Mouse (Mus musculus) heart, adult 2 months (tissue): ENCODE measurements around the gene Ucp2.

Experiments
- CTCF ChIP-seq: fragments of 200-600 bp; IDR thresholded peaks from 2 replicates; pipeline ENCODE4 v1.8.1; 2022; ENCODE audit warnings: antibody characterized with exemption, mild to moderate bottlenecking, moderate library complexity
- EP300 ChIP-seq: fragments of 200-500 bp; IDR thresholded peaks from 2 replicates; pipeline ENCODE4 v1.6.1; 2011; ENCODE audit warnings: low read depth, low read length, control low read depth; ENCODE audit not compliant: insufficient read depth
- POLR2A ChIP-seq: fragments of 200-500 bp; IDR thresholded peaks from 2 replicates; pipeline ENCODE4 v1.6.1; 2011; ENCODE audit warnings: mild to moderate bottlenecking, low read depth, low read length, control low read depth; ENCODE audit not compliant: insufficient read depth

DNA sequence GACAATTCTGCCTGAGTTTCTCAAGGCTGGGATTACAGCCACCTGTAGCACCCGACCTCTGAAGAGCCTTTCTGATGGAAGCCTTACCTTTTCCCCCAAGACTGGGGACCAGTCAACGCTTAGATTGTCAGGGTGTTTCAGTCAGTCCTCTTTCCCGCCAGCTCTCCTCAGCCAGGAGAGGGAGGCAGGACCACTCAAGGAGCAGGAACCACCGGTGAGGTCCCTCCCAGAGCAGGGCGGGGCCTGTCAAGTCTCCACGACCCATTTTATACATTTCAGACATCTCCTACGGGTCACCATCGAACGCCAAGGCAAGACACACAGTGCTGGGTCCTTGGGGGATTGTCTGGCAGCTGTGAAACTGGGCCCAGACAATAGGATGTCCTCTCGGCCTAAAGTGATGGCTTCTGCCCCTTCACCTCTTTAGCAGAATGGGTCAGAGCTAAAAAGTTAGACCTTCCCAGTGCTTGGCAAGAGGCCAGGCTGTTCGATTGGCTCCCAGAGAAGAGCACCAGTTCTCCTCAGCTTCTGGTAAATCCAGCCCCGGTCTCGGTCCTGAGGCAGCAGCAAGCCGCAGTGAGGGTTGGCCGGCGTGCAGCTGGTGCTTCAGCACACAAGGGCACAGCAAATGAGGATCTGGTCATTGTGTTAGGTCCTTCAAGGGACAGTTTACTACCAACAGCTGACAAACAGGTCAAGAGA is 7.3 kb downstream of the Ucp2 start:
- TF ChIP-seq CTCF, result no peak
- TF ChIP-seq POLR2A, result peak; percentile 10; the same call in 1 of the 2 replicates
- no peak for TF ChIP-seq EP300
